Mouse (Mus musculus) lung, postnatal 25 days (tissue): Measurements from ENCODE around the gene Gm21836.
A peak's percentile ranks its signal among the peaks of the same experiment; 100 is the strongest.
"Not testable (repeated sequence)": the region's sequence is repeated elsewhere in the genome, so short reads cannot be mapped to it uniquely, and the experiment has no call there.

Experiments
- DNase-seq: peaks from one replicate; pipeline ENCODE4 v3.0.0; 2022; ENCODE audit warnings: low spot score

Gene Gm21836

GRCm38 (mm10) chr9:124493693-124494092 lies at the start of gene Gm21836:
Gene Gm21836 (minus strand): TSS chr9:124493793.
- not testable (repeated sequence) for DNase-seq

- not testable (repeated sequence) for DNase-seq
These were observed 13.1 kb downstream of the Gm21836 start for GRCm38 (mm10) chr9:124480361-124480980.

- DNase-seq, result peak; percentile 80
These were observed 15.5 kb downstream of the Gm21836 start for GRCm38 (mm10) chr9:124478081-124478480.

- DNase-seq, result no peak
These were observed 17.3 kb downstream of the Gm21836 start, which contains the start of gene Ppp2r3d for GRCm38 (mm10) chr9:124476096-124476902. Gene Ppp2r3d (minus strand): TSS chr9:124476898.

- no peak for DNase-seq
These were observed 17.9 kb downstream of the Gm21836 start for GRCm38 (mm10) chr9:124475689-124476088.

GRCm38 (mm10) chr9:124456572-124456971 lies 37.0 kb downstream of the Gm21836 start:
- peak; percentile 81 for DNase-seq
